Mouse (Mus musculus): Measurements from ENCODE around the gene Ndufa13.

Gene Ndufa13

GRCm38 (mm10) chr8:69907106-69907505 lies 4.7 kb upstream of the Ndufa13 start:
- DNase-seq (ENCODE audit: low read depth, low spot score), result no peak

- DNase-seq (ENCODE audit: low read depth, low spot score), result peak; percentile 60
These were observed 3.9 kb upstream of the Ndufa13 start for GRCm38 (mm10) chr8:69906260-69906659.

GRCm38 (mm10) chr8:69904096-69904495 lies 1.7 kb upstream of the Ndufa13 start:
- DNase-seq (ENCODE audit: low read depth, low spot score), result no peak

GRCm38 (mm10) chr8:69903063-69903542 lies 745 bp upstream of the Ndufa13 start:
- peak; percentile 100 for DNase-seq (ENCODE audit: low read depth, low spot score)

GRCm38 (mm10) chr8:69901484-69902162 lies 735 bp downstream of the Ndufa13 start:
- DNase-seq (ENCODE audit: low read depth, low spot score), result peak; percentile 99

GRCm38 (mm10) chr8:69900895-69901451 lies 1.4 kb downstream of the Ndufa13 start:
- DNase-seq (ENCODE audit: low read depth, low spot score), result no peak

GRCm38 (mm10) chr8:69899876-69900275 lies 2.5 kb downstream of the Ndufa13 start:
- no peak for DNase-seq (ENCODE audit: low read depth, low spot score)

- no peak for DNase-seq (ENCODE audit: low read depth, low spot score)
These were observed 4.5 kb downstream of the Ndufa13 start for GRCm38 (mm10) chr8:69897857-69898256.

GRCm38 (mm10) chr8:69895772-69896451 lies 6.4 kb downstream of the Ndufa13 start:
- no peak for DNase-seq (ENCODE audit: low read depth, low spot score)

- no peak for DNase-seq (ENCODE audit: low read depth, low spot score)
These were observed 7.5 kb downstream of the Ndufa13 start for GRCm38 (mm10) chr8:69894836-69895332.

GRCm38 (mm10) chr8:69893863-69894262 lies 8.5 kb downstream of the Ndufa13 start:
- peak; percentile 73 for DNase-seq (ENCODE audit: low read depth, low spot score)

- peak; percentile 77 for DNase-seq (ENCODE audit: low read depth, low spot score)
These were observed 11.5 kb downstream of the Ndufa13 start for GRCm38 (mm10) chr8:69890813-69891241.

- DNase-seq (ENCODE audit: low read depth, low spot score), result no peak
These were observed 13.5 kb downstream of the Ndufa13 start for GRCm38 (mm10) chr8:69888902-69889301.

GRCm38 (mm10) chr8:69888244-69888866 lies 14.0 kb downstream of the Ndufa13 start:
- DNase-seq (ENCODE audit: low read depth, low spot score), result no peak

- no peak for DNase-seq (ENCODE audit: low read depth, low spot score)
These were observed 14.8 kb downstream of the Ndufa13 start, which contains the start of gene Cilp2 for GRCm38 (mm10) chr8:69887289-69888243. Gene Cilp2 (minus strand): TSS chr8:69887687.

GRCm38 (mm10) chr8:69884141-69884540 lies 18.2 kb downstream of the Ndufa13 start:
- DNase-seq (ENCODE audit: low read depth, low spot score), result no peak

GRCm38 (mm10) chr8:69882833-69883600 lies 19.3 kb downstream of the Ndufa13 start:
- no peak for DNase-seq (ENCODE audit: low read depth, low spot score)

GRCm38 (mm10) chr8:69882021-69882756 lies 20.2 kb downstream of the Ndufa13 start:
- peak; percentile 49 for DNase-seq (ENCODE audit: low read depth, low spot score)

- no peak for DNase-seq (ENCODE audit: low read depth, low spot score)
These were observed 21.0 kb downstream of the Ndufa13 start for GRCm38 (mm10) chr8:69881261-69881865.
